Mouse (Mus musculus): ENCODE data around the gene Nuak2.

- no peak for TF ChIP-seq CTCF (IDR thresholded peaks at IDR 0.05; ENCODE audit: low read depth)
- TF ChIP-seq EP300 (IDR thresholded peaks at IDR 0.05; ENCODE audit: low read depth) = no peak
Measured at GRCm38 (mm10) chr1:132287445-132287844, 28.5 kb upstream of the Nuak2 start.
